Mouse (Mus musculus) right cerebral cortex, postnatal 10 days (tissue): Measurements from ENCODE around the gene Gdf9.

ENCODE experiments used
- DNase-seq, 2 experiments: peaks; one replicate each; pipeline ENCODE4 v3.0.0; 2021; ENCODE audit warnings: low spot score in 2 of 2

Gdf9 gene

DNA sequence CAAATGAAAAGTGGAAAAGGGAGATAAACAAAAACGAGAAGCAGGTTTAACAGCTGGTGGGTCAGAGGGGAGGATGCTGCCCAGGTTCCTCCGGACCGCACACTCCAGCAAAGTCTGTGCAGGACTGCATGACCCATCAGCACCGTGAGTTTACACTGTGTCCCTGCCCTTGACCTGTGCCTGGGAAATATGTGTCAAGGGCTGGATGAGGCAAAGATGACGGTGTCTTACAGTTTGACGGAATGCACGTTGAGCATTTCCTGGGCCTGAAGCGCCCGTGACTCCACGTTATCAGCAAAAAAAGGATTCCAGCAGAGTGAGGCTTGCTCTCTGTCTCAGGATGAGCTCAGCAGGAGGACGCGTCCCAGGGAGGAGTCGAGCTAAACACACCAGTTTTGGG is 14.7 kb downstream of the Gdf9 start:
- DNase-seq: no peak

DNA sequence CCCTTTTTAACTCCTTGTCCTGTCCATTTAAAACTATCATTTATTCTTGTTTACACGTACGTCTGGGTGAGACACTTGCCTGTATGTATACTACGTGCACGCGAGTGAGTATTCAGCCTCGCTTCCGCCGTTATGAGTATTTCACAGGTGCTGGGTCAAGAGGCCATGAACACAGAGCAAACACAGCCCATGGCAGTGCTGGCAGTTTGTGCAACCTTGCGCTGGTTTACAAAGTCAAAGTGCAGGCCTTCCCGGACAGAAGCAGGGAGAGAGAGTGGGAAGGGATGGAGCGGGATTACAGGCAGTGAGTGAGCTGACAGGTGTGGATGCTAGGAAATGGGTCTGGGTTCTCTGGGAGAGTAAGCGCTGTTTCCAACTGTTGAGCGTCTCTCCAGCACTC is 15.4 kb downstream of the Gdf9 start:
- no peak for DNase-seq

DNA sequence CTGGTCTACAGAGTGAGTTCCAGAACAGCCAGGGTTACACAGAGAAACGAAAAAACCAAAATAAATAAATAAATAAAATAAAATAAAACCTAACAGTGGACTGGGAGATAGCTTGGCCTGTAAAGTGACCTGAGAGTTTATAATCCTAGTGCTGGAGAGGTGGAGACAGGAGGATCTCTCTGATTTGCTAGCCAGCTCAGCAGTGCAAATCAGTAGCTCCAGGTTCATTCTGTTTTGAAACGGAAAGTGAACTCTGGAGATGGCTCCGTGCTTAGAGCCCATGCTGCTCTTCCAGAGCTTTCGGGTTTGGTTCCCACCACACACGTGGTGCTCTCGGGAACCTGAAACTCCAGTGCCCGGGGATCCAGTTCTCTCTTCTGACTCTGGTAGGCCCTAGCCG is 17.2 kb downstream of the Gdf9 start:
- no peak for DNase-seq

DNA sequence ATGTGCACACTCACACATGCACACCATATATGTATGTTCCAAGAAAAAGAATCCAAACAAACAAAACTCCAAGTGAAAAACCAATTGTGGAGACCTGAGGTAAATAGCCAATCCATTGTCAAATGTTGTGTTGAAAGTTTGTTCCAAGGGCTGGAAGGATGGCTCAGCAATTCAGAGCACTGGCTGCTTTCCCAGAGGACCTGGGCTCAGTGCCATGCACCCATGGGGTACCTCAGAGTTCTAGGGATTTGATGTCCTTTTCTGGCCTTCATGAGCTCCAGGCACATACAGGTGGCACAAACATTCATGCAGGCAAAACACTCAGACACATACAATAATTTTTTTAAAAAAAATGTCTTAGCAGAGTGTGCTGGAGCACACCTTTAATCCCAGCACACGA is 17.7 kb downstream of the Gdf9 start:
- DNase-seq: no peak

DNA sequence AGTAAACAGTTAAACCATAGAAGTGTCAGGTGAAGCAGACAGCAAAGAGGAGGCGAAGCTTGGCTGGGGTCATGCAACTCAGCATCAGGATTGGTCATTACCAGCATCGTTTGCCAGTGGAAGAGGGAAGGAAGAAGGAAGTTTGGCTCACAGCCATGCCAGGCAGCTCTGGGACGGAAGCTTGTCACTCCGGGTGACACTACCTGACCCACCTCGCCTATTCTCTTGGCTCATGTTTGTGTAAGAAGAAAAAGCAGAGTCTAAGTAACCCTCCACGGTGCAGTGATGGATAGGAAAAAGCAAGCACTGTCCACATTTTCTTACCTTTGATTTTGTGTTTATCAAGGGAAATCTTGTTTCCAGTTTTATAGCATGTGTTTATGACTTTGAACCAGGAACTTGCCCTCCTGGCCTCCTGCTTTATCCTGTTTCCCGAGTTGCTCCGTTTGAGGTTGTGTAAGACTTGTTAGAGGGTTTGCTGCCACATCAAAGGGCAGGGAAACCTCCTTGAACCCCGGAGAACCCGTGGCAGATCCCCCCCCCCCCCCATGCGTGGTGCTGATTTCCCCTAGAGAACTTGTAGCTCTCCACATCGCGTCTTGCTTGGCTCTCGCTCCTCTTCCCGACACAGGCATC is 19.4 kb downstream of the Gdf9 start:
- DNase-seq: no peak

DNA sequence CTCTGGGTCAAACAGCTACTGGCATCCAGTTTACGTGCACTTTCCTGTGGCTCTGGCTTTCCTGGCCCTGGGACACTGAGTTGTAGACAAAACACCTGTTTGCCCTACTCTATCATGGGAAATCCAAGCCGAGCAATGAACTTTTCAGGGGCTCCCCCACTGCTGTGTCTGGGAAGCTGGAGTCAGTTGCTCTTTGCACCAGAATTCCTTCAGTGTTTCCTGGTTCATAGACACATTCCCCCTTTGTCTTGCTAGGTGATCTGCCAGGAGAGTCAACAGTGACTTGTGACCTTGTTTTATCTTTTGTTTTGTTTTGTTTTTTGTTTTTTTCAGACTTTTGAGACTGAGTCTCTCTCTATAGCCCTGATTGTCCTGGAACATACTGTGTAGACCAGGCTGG is 20.5 kb downstream of the Gdf9 start:
- no peak for DNase-seq

DNA sequence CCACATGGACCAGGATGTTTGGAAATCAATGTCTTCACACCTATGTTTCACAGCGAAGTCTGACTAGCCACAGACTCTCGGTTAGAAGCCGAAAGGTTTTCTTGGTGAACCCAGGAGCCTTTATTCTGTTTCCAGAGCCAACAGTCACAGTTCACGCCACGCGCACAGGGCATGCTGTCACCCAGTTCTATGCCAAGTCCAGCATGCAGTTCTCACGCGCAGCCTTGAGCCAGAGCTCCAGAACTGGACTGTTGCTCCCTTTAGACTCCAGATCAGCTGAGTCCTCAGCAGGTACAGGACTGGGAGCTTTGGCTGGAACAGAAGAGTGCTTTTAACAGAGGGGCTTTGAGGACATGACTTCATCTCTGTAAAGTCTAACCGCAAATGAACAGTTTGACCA is 21.6 kb downstream of the Gdf9 start:
- DNase-seq: no peak

DNA sequence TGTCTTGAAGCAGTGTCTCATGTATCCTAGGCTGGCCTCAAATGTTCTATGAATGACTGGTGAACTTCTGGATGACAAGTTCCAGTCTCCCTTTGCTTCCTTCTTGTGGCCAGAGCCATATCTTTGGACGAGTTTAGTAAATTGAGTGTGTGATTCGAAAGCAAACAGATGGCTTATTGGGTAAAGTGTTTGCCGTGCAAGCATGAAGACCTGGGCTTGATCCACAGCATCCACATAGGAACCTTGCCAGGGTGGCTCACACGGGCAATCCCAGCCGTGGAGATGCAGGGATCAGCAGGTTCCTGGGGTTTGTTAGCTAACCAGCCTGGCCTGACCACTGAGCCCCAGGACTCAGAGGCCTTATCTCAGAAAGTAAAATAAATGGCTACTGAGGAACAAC is 22.2 kb downstream of the Gdf9 start:
- no peak for DNase-seq

DNA sequence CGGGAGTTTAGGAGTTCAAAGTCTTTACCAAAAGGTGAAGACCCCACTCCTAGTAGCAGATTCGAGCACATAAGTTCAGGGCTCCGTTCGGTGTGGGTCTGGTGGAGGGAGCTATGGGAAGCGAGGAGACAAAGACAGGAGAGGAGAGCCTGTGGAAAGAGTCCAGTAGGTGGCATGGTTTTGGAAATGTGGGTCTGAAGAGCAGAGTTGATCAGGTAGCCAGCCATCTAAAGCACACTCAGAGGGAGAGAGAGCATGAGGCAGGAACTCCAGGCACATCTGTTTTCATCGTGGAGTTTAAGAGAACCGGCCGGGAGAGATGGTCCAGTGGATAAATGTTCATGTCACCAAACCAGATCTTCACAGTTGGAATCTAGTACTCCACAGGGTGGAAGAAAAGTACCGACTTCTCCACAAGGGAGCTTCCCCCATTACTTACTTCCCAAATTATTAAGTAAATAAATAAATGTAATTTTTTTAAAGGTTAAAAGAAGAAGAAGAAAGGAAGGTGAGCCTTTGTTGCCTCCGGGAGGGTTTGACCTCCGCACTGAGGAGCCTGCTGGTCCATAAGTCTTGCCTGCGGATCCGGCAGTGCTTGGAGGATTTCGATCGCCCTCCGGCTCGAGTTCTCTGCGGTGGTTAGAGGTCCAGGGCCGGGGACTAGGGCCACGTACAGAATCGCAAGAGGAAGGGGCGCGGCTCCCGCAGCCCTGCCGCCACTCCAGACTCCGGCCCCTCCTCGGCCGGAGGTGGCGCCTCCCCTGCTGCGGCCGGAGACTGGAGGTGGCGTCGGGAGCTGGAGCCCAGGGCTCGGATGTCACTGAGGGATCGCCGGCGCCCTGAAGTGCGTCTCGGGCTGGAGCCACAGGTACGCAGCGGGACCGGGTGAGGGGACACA is 25.9 kb downstream of the Gdf9 start, which contains the start of the genes Gm10447 and Shroom1:
Gene Gm10447, minus strand, starts transcription at position 637 of the 898 bp plus-strand sequence.
Gene Shroom1, plus strand, starts transcription at position 732 of the 898 bp plus-strand sequence.
- DNase-seq: no peak

DNA sequence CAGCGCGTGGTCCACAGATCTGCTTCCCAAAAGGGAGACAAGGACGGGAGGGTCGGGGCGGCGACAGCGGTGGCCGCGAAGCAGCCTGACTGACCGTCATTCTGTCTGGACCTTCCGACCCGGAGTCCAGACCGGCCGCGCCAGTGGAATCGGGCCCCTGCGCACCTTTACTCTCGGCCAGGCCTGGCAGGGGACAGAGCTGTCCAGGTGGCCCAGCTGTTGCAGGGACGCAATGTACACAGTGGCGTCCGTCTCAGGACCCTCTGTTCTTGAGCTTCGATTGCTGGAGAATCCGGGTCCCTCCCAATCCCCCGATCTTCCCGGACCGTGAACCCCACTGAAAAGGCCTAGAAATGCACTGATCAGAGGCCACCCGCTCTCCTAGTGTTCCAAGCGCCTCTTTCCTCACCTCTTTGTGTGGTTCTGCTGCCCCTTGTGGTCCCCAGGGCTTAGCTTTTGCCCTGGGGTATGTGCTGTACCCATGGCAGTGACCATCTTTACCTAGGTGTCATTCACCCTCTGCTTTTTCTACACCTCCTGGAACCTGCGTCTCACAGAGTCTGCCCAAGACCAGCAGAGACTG is 26.6 kb downstream of the Gdf9 start:
- no peak for DNase-seq

DNA sequence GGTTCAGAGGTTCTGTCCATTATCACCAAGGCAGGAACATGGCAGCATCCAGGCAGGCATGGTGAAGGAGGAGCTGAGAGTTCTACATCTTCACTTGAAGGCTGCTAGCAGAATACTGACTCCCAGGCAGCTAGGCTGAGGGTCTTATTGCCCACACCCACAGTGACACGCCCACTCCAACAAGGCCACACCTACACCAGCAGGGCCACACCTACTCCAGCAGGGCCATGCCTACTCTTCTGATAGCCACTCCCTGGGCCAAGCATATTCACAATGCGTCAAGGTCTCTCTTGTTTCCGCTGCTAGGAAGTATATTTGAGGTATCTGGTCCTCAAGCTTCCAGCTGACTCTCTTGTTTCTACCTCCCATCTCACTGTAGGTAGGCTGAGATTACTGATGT is 28.2 kb downstream of the Gdf9 start:
- DNase-seq: no peak

DNA sequence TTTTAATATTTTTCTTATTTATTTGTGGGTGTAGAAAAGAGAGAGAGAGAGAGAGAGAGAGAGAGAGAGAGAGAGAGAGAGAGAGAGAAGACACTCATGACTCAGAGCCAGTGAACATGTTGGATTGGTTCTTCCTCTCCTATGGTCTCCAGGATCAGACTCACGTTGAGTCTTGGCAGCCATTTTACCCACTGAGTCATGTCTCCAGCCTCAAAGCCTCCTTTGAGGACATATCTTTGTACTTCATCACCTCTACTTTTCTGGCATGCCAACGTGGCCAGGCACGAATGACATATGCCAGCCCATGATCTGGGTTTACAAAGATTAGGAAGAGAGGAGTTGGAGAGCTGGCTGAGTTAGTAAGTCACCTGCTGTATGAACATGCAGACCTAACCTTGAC is 29.4 kb downstream of the Gdf9 start:
- DNase-seq: no peak

DNA sequence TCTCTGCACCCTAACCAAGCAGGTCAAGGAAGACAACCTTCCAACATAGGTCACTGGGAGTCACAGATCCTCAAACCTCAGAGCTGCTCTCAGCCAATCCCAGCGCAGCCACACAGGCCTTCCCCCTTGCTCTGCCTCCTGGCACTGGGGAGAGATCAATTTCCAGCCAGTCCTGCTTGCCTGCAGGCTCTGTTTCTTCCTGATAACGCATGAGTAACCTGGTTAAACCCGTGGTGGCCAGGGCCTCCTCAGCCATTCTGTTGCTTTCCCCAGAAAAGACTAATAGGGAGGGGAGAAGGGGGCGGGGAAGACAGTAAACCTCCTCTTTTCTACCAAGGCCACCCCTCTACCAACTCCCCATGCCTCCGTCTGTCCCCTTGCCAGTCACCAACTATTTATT is 30.9 kb downstream of the Gdf9 start:
- no peak for DNase-seq

DNA sequence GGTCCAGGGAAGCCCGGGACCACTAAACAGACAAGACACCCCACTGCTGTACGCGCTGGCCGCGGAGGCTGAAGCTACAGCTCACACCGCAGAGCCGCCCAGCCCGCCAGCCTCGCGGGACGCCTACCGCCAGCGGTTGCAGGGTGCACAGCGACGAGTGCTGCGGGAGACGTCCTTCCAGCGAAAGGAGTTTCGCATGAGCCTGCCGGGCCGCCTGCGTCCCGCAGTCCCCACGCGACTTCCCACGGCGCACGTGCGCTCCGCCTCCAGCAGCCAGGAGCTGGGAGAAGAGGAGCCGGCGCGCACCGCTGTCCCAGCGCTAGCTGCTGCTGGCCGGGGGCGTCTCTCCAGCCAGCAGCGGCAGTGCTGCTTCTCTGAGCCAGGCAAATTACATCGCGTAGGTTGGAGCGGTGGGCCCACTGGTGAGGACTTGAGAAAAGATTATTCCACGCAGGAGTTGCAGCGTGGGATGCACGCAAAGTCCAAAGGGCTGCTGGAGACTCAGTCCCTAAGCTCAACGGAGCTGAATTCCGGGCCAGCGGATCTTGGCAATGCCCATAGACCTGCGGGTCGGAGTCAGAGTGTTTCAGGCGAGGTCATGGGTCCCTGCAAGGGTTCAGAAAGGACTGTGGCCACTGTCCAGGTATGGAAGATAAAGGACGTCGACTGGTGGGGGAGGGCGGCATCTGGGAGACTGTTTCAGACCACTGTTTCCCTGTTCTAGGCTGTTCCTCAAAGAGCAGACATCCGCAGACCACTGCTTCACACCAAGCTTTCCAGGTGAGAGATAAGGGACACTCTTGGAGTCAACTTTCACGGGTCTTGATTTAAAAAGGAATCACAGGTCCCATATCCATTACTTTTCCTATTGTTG is 33.0 kb downstream of the Gdf9 start:
- peak; percentile 53 to 61 for DNase-seq

DNA sequence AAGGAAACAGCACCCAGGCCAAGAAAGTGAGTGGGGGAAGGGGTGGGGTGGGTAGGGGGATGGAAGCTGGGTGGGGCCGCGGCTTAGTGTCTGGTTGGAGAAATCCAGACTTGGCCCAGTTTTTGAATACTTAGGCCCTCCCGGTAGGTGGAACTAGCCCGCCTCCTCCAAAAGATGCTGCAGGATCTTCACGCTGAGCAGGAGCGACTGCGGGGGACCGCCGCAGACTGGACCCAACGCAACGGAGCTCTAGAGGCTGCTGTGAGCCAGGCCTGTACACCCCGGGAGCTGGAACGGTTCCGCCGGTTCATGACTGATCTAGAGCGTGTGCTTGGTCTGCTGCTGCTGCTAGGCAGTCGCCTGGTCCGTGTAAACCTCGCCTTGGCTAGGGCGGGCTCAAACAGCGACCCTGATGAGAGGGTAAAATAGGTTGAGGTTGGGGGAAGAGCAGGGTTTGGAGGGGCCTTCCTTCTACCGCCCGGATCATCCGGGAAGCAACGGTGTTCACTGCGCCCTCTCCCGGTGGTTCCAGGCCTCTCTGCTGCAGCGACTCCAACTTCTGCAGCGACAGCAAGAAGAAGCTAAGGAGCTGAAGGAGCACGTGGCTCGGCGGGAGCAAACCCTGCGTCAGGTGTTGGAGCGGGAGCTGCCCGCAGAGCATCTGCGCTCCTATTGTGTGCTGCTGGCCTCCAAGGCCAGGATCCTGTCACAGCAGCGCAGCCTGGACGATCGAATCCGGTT is 35.6 kb downstream of the Gdf9 start:
- peak; percentile 90 to 92 for DNase-seq

DNA sequence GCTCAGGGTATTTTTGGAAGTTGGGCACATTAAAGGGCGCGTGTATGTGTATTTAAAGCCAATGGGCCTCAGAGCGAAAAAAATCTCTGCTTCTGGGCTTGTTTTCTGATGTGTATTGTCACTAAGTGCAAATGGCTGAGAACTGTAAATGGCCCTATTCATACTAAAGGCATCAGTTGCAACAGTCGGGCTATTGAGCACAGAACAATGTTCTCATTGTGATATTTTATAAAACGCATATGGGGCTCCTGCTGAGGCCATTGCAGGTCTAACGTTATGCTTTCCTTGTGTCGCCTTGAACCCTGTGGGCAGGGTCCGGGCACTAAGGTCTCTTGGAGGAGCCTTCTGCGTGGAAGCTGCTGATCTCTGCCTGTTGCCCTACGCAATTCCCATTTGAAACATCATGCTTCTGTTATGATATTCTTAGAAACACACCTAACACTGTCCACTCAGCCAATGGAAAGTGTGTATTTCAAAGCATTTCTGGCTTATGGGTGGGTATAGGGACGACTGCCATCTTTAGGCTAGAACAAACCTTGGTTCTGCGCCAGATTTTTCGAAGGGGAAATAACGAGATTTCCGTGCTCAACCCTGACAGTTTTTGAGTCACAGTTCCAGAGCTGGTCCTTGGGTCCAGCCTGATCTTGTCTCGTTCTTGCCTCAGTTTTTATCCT is 38.6 kb downstream of the Gdf9 start:
- DNase-seq: no peak

DNA sequence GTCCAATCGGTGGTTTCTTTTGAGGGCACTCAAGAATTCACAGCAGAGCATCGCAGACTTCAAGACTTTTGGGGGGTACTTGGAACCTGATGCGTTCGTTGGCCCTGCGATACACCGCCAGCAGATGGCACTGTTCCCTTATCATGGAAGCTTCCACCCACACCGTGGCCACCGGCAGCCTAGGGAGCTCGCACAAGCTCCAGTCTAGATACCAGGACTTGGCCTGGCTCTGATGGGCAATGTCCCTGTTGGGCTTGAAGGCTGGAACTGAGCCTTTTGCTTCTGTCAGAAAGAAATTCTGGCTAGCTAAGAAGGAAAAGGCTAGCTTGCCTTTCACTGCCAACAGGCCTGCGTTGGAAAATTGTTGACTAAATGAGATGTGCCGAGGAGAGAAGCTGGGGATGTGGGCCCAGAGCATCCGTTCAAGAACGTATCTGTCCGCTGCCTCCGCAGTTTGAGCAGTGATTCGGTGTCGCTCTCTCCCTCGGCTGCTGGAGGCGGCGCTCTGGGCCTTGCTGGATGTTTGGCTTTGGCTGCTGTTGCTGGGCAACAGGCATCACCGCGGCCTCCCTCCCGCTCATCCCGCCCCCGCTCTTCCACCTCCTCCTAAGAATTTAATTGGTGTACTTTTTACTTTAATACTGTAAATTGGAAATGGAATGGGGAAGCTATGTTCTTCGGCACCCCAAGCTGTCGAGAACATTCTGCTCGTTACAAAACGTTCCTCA is 39.3 kb downstream of the Gdf9 start, which contains the start of gene Gm9837:
Gene Gm9837, minus strand, starts transcription at position 512 of the 728 bp plus-strand sequence.
- peak; percentile 94 to 96 for DNase-seq

DNA sequence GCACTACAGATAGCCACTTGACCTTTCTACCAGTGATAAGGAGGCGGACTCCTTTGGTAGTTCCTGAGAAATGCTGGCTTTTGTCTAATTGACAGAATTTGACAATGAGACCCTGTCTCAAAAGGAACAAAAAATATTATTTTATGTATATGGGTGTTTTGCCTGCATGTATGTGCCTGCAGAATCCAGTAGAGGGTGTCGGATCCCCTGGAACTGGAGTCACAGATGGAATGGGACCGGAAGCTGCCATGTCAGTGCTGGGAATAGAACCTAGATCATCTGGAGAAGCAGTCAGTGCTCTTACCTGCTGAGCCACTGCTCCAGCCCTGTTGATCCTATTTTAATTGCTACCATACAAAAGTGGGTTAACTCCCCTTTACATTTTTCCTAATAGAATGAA is 41.9 kb downstream of the Gdf9 start:
- no peak for DNase-seq

DNA sequence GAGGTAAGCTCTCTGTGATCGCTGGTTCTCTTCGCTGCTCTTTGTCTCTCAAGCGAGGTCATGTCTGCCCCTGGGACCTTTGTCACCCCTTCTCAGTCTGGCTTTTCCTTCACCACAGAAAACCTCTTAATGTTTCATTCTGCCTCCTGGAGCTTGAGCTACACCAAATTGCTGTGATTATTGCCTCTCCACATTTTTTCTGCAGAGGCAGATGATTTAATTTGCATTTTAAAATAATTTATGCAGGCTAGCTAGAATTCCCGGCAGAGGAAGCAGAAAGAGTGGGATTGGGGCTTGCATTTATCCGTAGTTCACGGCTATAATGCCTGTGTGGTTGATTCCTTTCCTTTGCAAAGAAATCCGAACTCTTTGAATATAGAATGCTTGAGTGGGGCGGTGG is 44.8 kb downstream of the Gdf9 start:
- no peak for DNase-seq

DNA sequence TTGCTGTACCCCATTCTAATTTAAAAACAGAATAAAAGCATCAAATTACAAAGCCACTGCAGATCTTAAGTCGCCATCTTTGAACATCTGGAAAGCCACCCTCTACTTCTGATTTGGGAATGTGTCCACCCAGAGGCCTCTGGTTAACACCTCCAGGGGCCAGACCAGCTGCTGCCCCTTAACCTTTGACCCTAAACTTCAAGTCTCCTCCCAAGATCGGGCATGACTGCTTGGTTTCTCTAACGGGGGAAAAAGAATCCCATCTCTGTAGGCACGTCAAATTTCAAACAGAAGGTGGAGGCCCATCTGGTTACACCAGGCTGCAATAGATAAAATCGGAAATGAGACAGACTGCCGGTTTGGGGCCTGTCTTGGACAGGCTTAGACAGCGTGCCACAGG is 47.0 kb downstream of the Gdf9 start:
- DNase-seq: no peak
